Mouse (Mus musculus) hindbrain, embryonic 15.5 days (tissue): ENCODE results near the gene Jun. TPM values are rescaled to one million over a fixed set of nuclear protein-coding genes. Genes with fewer than 3 reads are reported as not detected.

ENCODE experiments used
- ATAC-seq: fragments of 200-750 bp; cut with Nextera tagmentation; 2 replicates; pipeline ENCODE4 v1.8.0; 2017; ENCODE audit warnings: low read depth, moderate number of reproducible peaks, moderate TSS enrichment; ENCODE audit not compliant: low FRiP score
- H3K27ac ChIP-seq: fragments of 300-500 bp; sonication (generic); replicated peaks from 2 replicates; pipeline ENCODE4 v1.5.1; 2015; ENCODE audit warnings: mild to moderate bottlenecking, inconsistent platforms
- H3K27me3 ChIP-seq: fragments of 300-500 bp; sonication (generic); 2 replicates; pipeline ENCODE4 v1.6.1; 2015; ENCODE audit warnings: control low read depth, inconsistent platforms
- H3K36me3 ChIP-seq: fragments of 300-500 bp; sonication (generic); 2 replicates; pipeline ENCODE4 v1.6.1; 2015; ENCODE audit warnings: control low read depth, inconsistent platforms
- H3K4me1 ChIP-seq: fragments of 300-500 bp; sonication (generic); replicated peaks from 2 replicates; pipeline ENCODE4 v1.6.1; 2015; ENCODE audit warnings: control low read depth, inconsistent platforms
- H3K4me2 ChIP-seq: fragments of 300-500 bp; sonication (generic); 2 replicates; pipeline ENCODE4 v1.6.1; 2015; ENCODE audit warnings: moderate library complexity, mild to moderate bottlenecking, inconsistent platforms
- H3K4me3 ChIP-seq: fragments of 300-500 bp; sonication (generic); 2 replicates; pipeline ENCODE4 v1.5.1; 2015; ENCODE audit warnings: mild to moderate bottlenecking, inconsistent platforms
- H3K9ac ChIP-seq: fragments of 300-500 bp; sonication (generic); 2 replicates; pipeline ENCODE4 v1.6.1; 2015; ENCODE audit warnings: inconsistent platforms
- H3K9me3 ChIP-seq: fragments of 300-500 bp; sonication (generic); 2 replicates; pipeline ENCODE4 v1.6.1; 2016; ENCODE audit warnings: control low read depth, inconsistent platforms
- WGBS: fragments of 180-500 bp; shearing (Covaris S2); methylation state at CpG from one replicate; pipeline ENCODE4 v1.1.7; 2015; 5-methylcytosine and 5-hydroxymethylcytosine counted together
- polyA plus RNA-seq: library from polyadenylated mRNA; unstranded; fragments of >200 nt; fragmentation: Nextera tagmentation; extraction: Ambion mirVana; gene quantifications from 2 replicates; pipeline ENCODE4 v1.2.1, GENCODE M21; 2015

Jun gene
- polyA plus RNA-seq, 1 experiment from 2014 or later, result 62.3 TPM

DNA sequence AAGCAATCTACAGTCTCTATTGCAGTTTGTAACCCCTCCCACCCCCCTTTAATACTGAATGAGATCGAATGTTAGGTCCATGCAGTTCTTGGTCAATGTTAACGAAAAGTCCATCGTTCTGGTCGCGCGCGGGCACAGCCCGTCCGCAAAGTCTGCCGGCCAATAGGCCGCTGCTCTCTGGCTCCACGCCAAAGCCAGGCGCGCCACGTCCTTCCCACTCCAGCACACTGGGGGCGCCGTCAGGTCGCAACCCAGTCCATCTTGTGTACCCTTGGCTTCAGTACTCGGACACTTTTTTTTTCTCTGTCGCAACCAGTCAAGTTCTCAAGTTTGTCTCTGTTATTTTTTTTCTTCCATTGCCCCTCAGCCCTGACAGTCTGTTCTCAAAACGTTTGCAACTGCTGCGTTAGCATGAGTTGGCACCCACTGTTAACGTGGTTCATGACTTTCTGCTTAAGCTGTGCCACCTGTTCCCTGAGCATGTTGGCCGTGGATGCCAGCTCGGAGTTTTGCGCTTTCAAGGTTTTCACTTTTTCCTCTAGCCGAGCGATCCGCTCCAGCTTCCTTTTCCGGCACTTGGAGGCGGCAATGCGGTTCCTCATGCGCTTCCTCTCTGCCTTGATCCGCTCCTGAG lies 2.0 kb downstream of the Jun start:
- H3K9me3 ChIP-seq, result no peaks in the 10 kb centered on the region
- no peak for ATAC-seq
- under 1% methylated on average over 34 of the region's 34 CpGs for WGBS
- peak overlapping the region; percentile 95 for H3K27ac ChIP-seq
- no peaks in the 10 kb centered on the region for H3K36me3 ChIP-seq
- H3K4me2 ChIP-seq, result peak overlapping the region; percentile 72
- no peaks in the 10 kb centered on the region for H3K27me3 ChIP-seq
- peak overlapping the region; percentile 61 for H3K9ac ChIP-seq
- peak overlapping the region; percentile 46 for H3K4me3 ChIP-seq
- peaks cover 36% of the 10 kb centered on the region for H3K4me1 ChIP-seq

- no peak overlapping the region for H3K9ac ChIP-seq
- H3K9me3 ChIP-seq, result no peaks in the 10 kb centered on the region
- H3K4me1 ChIP-seq, result peaks cover 29% of the 10 kb centered on the region
- H3K27me3 ChIP-seq, result no peaks in the 10 kb centered on the region
- WGBS, result 38% methylated on average over 2 of the region's 2 CpGs
- peak overlapping the region; percentile 46 for H3K4me3 ChIP-seq
- no peak overlapping the region for H3K27ac ChIP-seq
- H3K4me2 ChIP-seq, result peak overlapping the region; percentile 72
- H3K36me3 ChIP-seq, result no peaks in the 10 kb centered on the region
- no peak for ATAC-seq
Observed at GRCm38 (mm10) chr4:95049153-95049552, 2.9 kb downstream of the Jun start.

DNA sequence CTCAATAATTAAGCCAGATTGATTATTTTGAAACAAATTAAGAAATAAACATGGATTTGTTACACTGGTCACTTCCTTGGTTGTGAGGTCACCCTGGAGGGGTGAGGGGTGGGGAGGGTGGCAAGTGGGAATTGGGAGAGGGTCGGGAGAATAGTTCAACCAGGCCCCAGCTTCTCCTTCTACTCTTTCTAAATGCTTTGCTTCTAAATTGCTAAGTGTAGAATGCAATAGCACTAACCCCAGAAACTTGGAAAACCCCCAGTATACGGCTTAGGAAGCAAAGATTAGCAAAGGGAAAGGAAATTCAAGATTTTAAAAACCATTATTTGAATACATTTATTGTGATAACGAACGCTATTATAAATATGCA lies 3.3 kb downstream of the Jun start:
- WGBS, result 68% methylated on average over 4 of the region's 4 CpGs
- no peaks in the 10 kb centered on the region for H3K27me3 ChIP-seq
- H3K4me3 ChIP-seq, result peak overlapping the region; percentile 46
- H3K27ac ChIP-seq, result no peak overlapping the region
- H3K9me3 ChIP-seq, result no peaks in the 10 kb centered on the region
- peaks cover 26% of the 10 kb centered on the region for H3K4me1 ChIP-seq
- peak overlapping the region; percentile 72 for H3K4me2 ChIP-seq
- H3K36me3 ChIP-seq, result no peaks in the 10 kb centered on the region
- no peak for ATAC-seq
- no peak overlapping the region for H3K9ac ChIP-seq

DNA sequence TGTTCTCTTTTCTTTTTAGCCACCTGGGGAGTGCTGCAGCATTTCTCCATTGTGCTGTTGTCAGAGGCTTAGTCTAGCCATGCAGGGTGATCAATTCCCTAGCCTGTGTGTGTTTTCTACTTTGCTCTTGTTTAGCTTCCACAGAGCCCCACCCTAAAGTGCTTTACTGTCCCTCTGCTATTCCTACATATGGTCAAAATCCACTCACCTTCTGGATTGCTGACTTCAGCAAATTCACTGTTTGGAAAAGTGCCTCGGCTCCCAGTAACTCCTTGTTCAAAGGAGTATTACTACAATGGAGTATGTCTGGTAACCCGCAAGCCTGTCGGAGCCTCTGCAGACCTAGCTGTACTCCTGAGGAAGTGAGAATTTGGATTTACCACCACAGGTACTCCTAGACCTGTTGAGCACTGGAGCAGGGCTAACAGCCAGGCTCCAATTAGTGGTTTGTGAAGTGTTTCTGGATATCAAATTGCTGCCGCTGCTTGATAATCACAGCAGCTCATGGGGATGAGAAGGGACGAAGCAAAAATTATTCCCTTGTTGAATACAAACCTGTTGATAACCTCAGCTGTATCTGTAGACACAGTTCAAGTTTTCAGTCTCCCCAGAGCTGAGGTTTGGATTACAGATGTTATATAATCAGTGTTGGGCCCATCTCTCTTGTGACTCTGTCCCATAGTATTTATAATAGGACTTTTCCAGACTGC lies 3.8 kb downstream of the Jun start:
- H3K4me2 ChIP-seq, result peak overlapping the region; percentile 72
- H3K9me3 ChIP-seq, result no peaks in the 10 kb centered on the region
- H3K27me3 ChIP-seq, result no peaks in the 10 kb centered on the region
- H3K36me3 ChIP-seq, result no peaks in the 10 kb centered on the region
- H3K9ac ChIP-seq, result no peak overlapping the region
- H3K4me3 ChIP-seq, result peak overlapping the region; percentile 46
- WGBS, result 37% methylated on average over 5 of the region's 5 CpGs
- peaks cover 21% of the 10 kb centered on the region for H3K4me1 ChIP-seq
- ATAC-seq, result no peak
- H3K27ac ChIP-seq, result no peak overlapping the region

DNA sequence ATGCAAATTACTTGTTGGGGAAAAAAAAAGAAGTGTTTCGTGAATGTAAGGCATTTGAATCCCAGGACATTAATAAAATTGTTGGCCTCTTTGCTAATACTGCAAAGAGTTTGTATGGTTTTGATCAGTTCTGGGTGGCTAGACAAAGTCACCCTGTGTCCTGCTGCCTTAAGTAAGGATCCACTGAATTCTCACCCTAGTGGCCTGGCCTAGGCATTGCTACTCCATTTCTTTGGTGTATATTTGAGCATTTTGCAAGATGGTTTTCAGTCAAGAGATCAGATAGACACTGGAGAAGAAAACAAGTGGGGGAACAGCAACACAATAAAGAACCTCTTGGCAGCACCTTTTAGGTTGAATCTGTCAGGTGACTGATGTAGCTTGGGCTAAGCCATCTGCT lies 6.9 kb downstream of the Jun start:
- 87% methylated on average over 1 of the region's 1 CpGs for WGBS
- Histone ChIP-seq H3K36me3 (no peaks in the 10 kb centered on the region), H3K9me3 (no peaks in the 10 kb centered on the region), H3K27me3 (no peaks in the 10 kb centered on the region), H3K27ac (no peak overlapping the region), H3K4me1 (peaks cover 20% of the 10 kb centered on the region), H3K9ac (no peak overlapping the region), H3K4me3 (no peak overlapping the region), H3K4me2 (no peak overlapping the region)
- ATAC-seq, result no peak

- H3K9me3 ChIP-seq, result no peaks in the 10 kb centered on the region
- no peak overlapping the region for H3K4me2 ChIP-seq
- no peaks in the 10 kb centered on the region for H3K27me3 ChIP-seq
- no peaks in the 10 kb centered on the region for H3K36me3 ChIP-seq
- no peak overlapping the region for H3K9ac ChIP-seq
- no peak overlapping the region for H3K4me3 ChIP-seq
- 92% methylated on average over 6 of the region's 6 CpGs for WGBS
- H3K4me1 ChIP-seq, result peaks cover 16% of the 10 kb centered on the region
- no peak for ATAC-seq
- no peak overlapping the region for H3K27ac ChIP-seq
Observed at GRCm38 (mm10) chr4:95044721-95045120, 7.3 kb downstream of the Jun start.

DNA sequence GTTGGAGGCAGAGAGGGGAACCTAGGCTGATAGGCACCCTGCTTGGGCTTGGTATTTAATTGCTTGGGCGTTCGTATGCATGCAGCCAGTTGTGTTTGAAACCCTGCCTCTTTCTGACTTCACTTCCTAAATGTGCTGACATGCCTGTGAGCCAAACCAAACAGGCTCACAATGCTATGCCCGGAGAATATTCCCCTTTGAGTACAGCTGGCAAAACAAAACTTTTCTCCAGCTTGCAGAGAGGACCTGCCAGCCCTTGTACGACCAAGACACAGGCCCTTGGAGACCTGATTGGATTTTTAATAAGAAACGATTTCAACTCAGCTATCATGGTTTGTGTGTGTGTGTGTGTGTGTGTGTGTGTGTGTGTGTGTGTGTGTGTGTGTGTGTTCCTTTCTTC lies 14.0 kb downstream of the Jun start:
- H3K36me3 ChIP-seq, result no peaks in the 10 kb centered on the region
- H3K4me1 ChIP-seq, result 0 out of 2 replicates have a peak, but pooled peaks cover 3% of the 10 kb centered on the region
- no peaks in the 10 kb centered on the region for H3K9me3 ChIP-seq
- no peak overlapping the region for H3K4me2 ChIP-seq
- H3K27me3 ChIP-seq, result no peaks in the 10 kb centered on the region
- no peak overlapping the region for H3K9ac ChIP-seq
- no peak overlapping the region for H3K4me3 ChIP-seq
- 39% methylated on average over 5 of the region's 5 CpGs for WGBS
- no peak overlapping the region for H3K27ac ChIP-seq
- ATAC-seq, result 0 out of 2 replicates have a peak, but pooled peaks have one; percentile 48

- Histone ChIP-seq H3K4me1 (no peaks in the 10 kb centered on the region), H3K27me3 (no peaks in the 10 kb centered on the region), H3K9ac (no peak overlapping the region), H3K9me3 (no peaks in the 10 kb centered on the region), H3K27ac (no peak overlapping the region), H3K4me3 (no peak overlapping the region), H3K4me2 (no peak overlapping the region), H3K36me3 (no peaks in the 10 kb centered on the region)
- no peak for ATAC-seq
- WGBS, result 74% methylated on average over 4 of the region's 4 CpGs
Observed at GRCm38 (mm10) chr4:95031158-95031557, 20.9 kb downstream of the Jun start.

GRCm38 (mm10) chr4:95025847-95026600 lies 26.0 kb downstream of the Jun start:
- ATAC-seq, result 0 out of 2 replicates have a peak, but pooled peaks have one; percentile 45
- Histone ChIP-seq H3K9ac (no peak overlapping the region), H3K27ac (peak overlapping the region; percentile 6; the same call in 1 of the 2 replicates), H3K4me2 (no peak overlapping the region), H3K36me3 (no peaks in the 10 kb centered on the region), H3K9me3 (no peaks in the 10 kb centered on the region), H3K27me3 (no peaks in the 10 kb centered on the region), H3K4me3 (no peak overlapping the region), H3K4me1 (no peaks in the 10 kb centered on the region)
- 61% methylated on average over 16 of the region's 16 CpGs for WGBS

- Histone ChIP-seq H3K36me3 (no peaks in the 10 kb centered on the region), H3K4me1 (no peaks in the 10 kb centered on the region), H3K9me3 (no peaks in the 10 kb centered on the region), H3K27me3 (no peaks in the 10 kb centered on the region), H3K4me3 (no peak overlapping the region), H3K27ac (no peak overlapping the region), H3K4me2 (no peak overlapping the region), H3K9ac (no peak overlapping the region)
- 68% methylated on average over 12 of the region's 12 CpGs for WGBS
- 0 out of 2 replicates have a peak, but pooled peaks have one; percentile 51 for ATAC-seq
Observed at GRCm38 (mm10) chr4:95023350-95023953, 28.6 kb downstream of the Jun start.

- no peak for ATAC-seq
- H3K4me1 ChIP-seq, result no peaks in the 10 kb centered on the region
- no peak overlapping the region for H3K9ac ChIP-seq
- 90% methylated on average over 12 of the region's 12 CpGs for WGBS
- H3K27ac ChIP-seq, result no peak overlapping the region
- H3K27me3 ChIP-seq, result no peaks in the 10 kb centered on the region
- no peaks in the 10 kb centered on the region for H3K9me3 ChIP-seq
- H3K4me3 ChIP-seq, result no peak overlapping the region
- no peaks in the 10 kb centered on the region for H3K36me3 ChIP-seq
- no peak overlapping the region for H3K4me2 ChIP-seq
Observed at GRCm38 (mm10) chr4:95021649-95022637, 30.1 kb downstream of the Jun start.
